ENCODE assay signal across 1 mouse cellular context in genomic region chr13:101771071-101771470, GRCm38 (mm10).
TF ChIP-seq lines count a peak whose summit lies in the region.

No protein-coding gene starts in this region.

TF ChIP-seq in MEL, 35 proteins besides CTCF, POLR2A, EP300 and RAD21 (continued from another document):
- TF ChIP-seq HCFC1 (IDR thresholded peaks at IDR 0.05; ENCODE audit: low read depth, low read length) = no peak; the same call in 1 of the 2 replicates
- TF ChIP-seq MYC (IDR thresholded peaks at IDR 0.05; ENCODE audit: low read depth, low read length) = 0 out of 2 replicates have a peak, but pooled peaks have one; percentile 46
- TF ChIP-seq SIN3A (IDR thresholded peaks at IDR 0.05; ENCODE audit: low read length) = peak; percentile 93
- TF ChIP-seq TCF12 (IDR thresholded peaks at IDR 0.05; ENCODE audit: low read depth, low read length) = peak; percentile 98
- no peak for TF ChIP-seq POLR2AphosphoS5 (IDR thresholded peaks at IDR 0.05; ENCODE audit: borderline replicate concordance, low read depth, low read length)
- peak; percentile 28; the same call in 1 of the 2 replicates for TF ChIP-seq MXI1 (IDR thresholded peaks at IDR 0.05; ENCODE audit: low read depth, low read length)
- no peak for TF ChIP-seq KAT2A (conservative IDR thresholded peaks at IDR 0.05; ENCODE audit: low read depth, low read length)
- no peak for TF ChIP-seq E2F4 (IDR thresholded peaks at IDR 0.05; ENCODE audit: borderline replicate concordance, low read depth, low read length)
- TF ChIP-seq ELF1 (IDR thresholded peaks at IDR 0.05; ENCODE audit: low read depth, low read length) = no peak; the same call in 1 of the 2 replicates
- TF ChIP-seq TBP (IDR thresholded peaks at IDR 0.05; ENCODE audit: low read depth, low read length) = peak; percentile 65
- TF ChIP-seq ETS1 (IDR thresholded peaks at IDR 0.05; ENCODE audit: low read depth, low read length) = peak; percentile 96
- TF ChIP-seq NELFE (IDR thresholded peaks at IDR 0.05; ENCODE audit: low read depth, low read length) = no peak
- peak; percentile 98 for TF ChIP-seq RCOR1 (IDR thresholded peaks at IDR 0.05; ENCODE audit: low read depth, low read length)
- TF ChIP-seq ZC3H11A (IDR thresholded peaks at IDR 0.05; ENCODE audit: low read depth, low read length) = no peak
- TF ChIP-seq MYB (IDR thresholded peaks at IDR 0.05; ENCODE audit: low read depth, low read length) = peak; percentile 95
- TF ChIP-seq MAX (IDR thresholded peaks at IDR 0.05; ENCODE audit: low read length) = no peak
- peak; percentile 98 for TF ChIP-seq GATA1 (IDR thresholded peaks at IDR 0.05; ENCODE audit: low read depth, low read length)
- TF ChIP-seq ZKSCAN1 (IDR thresholded peaks at IDR 0.05; ENCODE audit: low read depth, low read length) = no peak
- TF ChIP-seq BHLHE40 (IDR thresholded peaks at IDR 0.05; ENCODE audit: borderline replicate concordance, low read depth, low read length) = peak; percentile 66; the same call in 1 of the 2 replicates
- peak; percentile 52; the same call in 1 of the 2 replicates for TF ChIP-seq MAFK (IDR thresholded peaks at IDR 0.05; ENCODE audit: borderline replicate concordance, low read depth, low read length)
- no peak for TF ChIP-seq GABPA (IDR thresholded peaks at IDR 0.05; ENCODE audit: low read depth, low read length)
TF ChIP-seq in MEL: peak in this region for 15.
